Mouse (Mus musculus) limb, embryonic 15.5 days (tissue): Measurements from ENCODE around the gene Scly. TPM values are rescaled to one million over a fixed set of nuclear protein-coding genes. Genes with fewer than 3 reads are reported as not detected.

ENCODE experiments used
- ATAC-seq: fragments of 200-750 bp; cut with Nextera tagmentation; 2 replicates; pipeline ENCODE4 v1.8.0; 2017; ENCODE audit warnings: low read depth, moderate TSS enrichment; ENCODE audit not compliant: insufficient number of reproducible peaks, low FRiP score, low TSS enrichment
- H3K27ac ChIP-seq: fragments of 300-500 bp; sonication (generic); 2 replicates; pipeline ENCODE4 v1.5.1; 2015; ENCODE audit warnings: moderate library complexity, mild to moderate bottlenecking, inconsistent platforms
- H3K27me3 ChIP-seq: fragments of 300-500 bp; sonication (generic); 2 replicates; pipeline ENCODE4 v1.6.1; 2015; ENCODE audit warnings: inconsistent platforms
- H3K36me3 ChIP-seq: fragments of 300-500 bp; sonication (generic); 2 replicates; pipeline ENCODE4 v1.6.1; 2015; ENCODE audit warnings: inconsistent platforms
- H3K4me1 ChIP-seq: fragments of 300-500 bp; sonication (generic); 2 replicates; pipeline ENCODE4 v1.6.1; 2015; ENCODE audit warnings: inconsistent platforms
- H3K4me2 ChIP-seq: fragments of 300-500 bp; sonication (generic); 2 replicates; pipeline ENCODE4 v1.6.1; 2015; ENCODE audit warnings: mild to moderate bottlenecking, inconsistent platforms
- H3K4me3 ChIP-seq: fragments of 300-500 bp; sonication (generic); 2 replicates; pipeline ENCODE4 v1.5.1; 2015; ENCODE audit warnings: mild to moderate bottlenecking, inconsistent platforms
- H3K9ac ChIP-seq: fragments of 300-500 bp; sonication (generic); 2 replicates; pipeline ENCODE4 v1.6.1; 2015; ENCODE audit warnings: inconsistent platforms
- H3K9me3 ChIP-seq: fragments of 300-500 bp; sonication (generic); 2 replicates; pipeline ENCODE4 v1.6.1; 2016; ENCODE audit warnings: inconsistent platforms
- WGBS: fragments of 180-500 bp; shearing (Covaris S2); methylation state at CpG from one replicate; pipeline ENCODE4 v1.1.7; 2015; 5-methylcytosine and 5-hydroxymethylcytosine counted together
- polyA plus RNA-seq: library from polyadenylated mRNA; unstranded; fragments of >200 nt; fragmentation: Nextera tagmentation; extraction: Ambion mirVana; gene quantifications from 2 replicates; pipeline ENCODE4 v1.2.1, GENCODE M21; 2015

Gene Scly
- polyA plus RNA-seq, 1 experiment from 2014 or later = 12.7 TPM

DNA sequence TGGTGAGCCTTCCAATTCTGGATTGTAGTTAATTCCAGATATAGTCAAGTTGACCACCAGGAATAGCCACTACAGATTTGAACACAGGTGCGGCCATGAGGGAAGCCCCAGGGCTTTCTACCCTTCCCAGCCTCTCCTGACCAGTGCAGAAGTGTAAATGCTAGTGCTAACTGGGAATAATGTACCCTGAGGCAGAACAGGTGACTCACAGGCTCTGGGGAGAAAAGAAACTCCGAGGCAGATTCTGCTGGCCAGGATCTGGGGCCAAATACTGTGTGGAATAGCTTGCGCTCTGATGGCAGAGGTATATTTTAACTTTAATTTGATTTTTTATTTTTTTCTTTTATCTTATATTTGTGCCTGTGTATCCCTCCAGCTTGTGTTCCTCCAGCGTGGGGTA is 6.5 kb downstream of the Scly start:
- Histone ChIP-seq H3K27ac (no peak overlapping the region), H3K9me3 (no peaks in the 10 kb centered on the region), H3K36me3 (peaks cover 32% of the 10 kb centered on the region), H3K9ac (no peak overlapping the region), H3K4me1 (no peaks in the 10 kb centered on the region), H3K27me3 (no peaks in the 10 kb centered on the region), H3K4me2 (no peak overlapping the region), H3K4me3 (no peak overlapping the region)
- no peak for ATAC-seq
- 81% methylated on average over 4 of the region's 4 CpGs for whole genome bisulfite sequencing

- H3K4me2 ChIP-seq = no peak overlapping the region
- H3K27ac ChIP-seq = no peak overlapping the region
- no peak overlapping the region for H3K9ac ChIP-seq
- H3K4me3 ChIP-seq = no peak overlapping the region
- peaks cover 2% of the 10 kb centered on the region; the same call in 1 of the 2 replicates for H3K4me1 ChIP-seq
- H3K9me3 ChIP-seq = no peaks in the 10 kb centered on the region
- no peak for ATAC-seq
- no peaks in the 10 kb centered on the region for H3K27me3 ChIP-seq
- 95% methylated on average over 13 of the region's 13 CpGs for WGBS
- peaks cover 41% of the 10 kb centered on the region for H3K36me3 ChIP-seq
These were observed 11.4 kb downstream of the Scly start for GRCm38 (mm10) chr1:91309366-91310085.

DNA sequence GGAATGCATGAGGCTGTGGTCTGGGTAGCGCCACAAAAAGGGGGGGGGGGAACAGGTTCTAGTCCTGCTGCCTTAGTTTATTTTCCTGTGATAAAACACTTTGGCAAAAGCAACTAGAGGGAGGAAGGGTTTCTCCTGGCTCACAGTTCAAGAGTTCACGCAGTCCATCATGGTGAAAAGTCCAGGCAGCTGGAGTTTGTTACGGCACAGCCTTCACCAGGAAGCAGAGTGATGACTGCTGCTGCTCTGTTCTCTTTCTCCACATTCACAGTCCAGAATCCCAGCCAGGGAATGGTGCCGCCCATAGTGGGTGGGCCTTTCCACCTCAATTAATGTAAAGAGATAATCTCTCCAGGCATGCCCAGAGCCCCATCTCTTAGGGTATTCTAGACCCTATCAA is 14.1 kb downstream of the Scly start:
- Histone ChIP-seq H3K4me1 (peaks cover 2% of the 10 kb centered on the region; the same call in 1 of the 2 replicates), H3K4me2 (no peak overlapping the region), H3K9me3 (no peaks in the 10 kb centered on the region), H3K27ac (no peak overlapping the region), H3K9ac (no peak overlapping the region), H3K36me3 (peaks cover 33% of the 10 kb centered on the region), H3K4me3 (no peak overlapping the region), H3K27me3 (no peaks in the 10 kb centered on the region)
- 91% methylated on average over 4 of the region's 4 CpGs for WGBS
- ATAC-seq = no peak

- 36% methylated on average over 5 of the region's 5 CpGs for WGBS
- H3K27ac ChIP-seq = 0 out of 2 replicates have a peak overlapping the region, but pooled peaks have one; percentile 27
- no peak; the same call in 1 of the 2 replicates for ATAC-seq
- peaks cover 29% of the 10 kb centered on the region for H3K36me3 ChIP-seq
- H3K9me3 ChIP-seq = no peaks in the 10 kb centered on the region
- H3K27me3 ChIP-seq = no peaks in the 10 kb centered on the region
- peaks cover 2% of the 10 kb centered on the region; the same call in 1 of the 2 replicates for H3K4me1 ChIP-seq
- no peak overlapping the region for H3K4me3 ChIP-seq
- no peak overlapping the region for H3K9ac ChIP-seq
- H3K4me2 ChIP-seq = no peak overlapping the region
These were observed 15.1 kb downstream of the Scly start for GRCm38 (mm10) chr1:91313251-91313650.

DNA sequence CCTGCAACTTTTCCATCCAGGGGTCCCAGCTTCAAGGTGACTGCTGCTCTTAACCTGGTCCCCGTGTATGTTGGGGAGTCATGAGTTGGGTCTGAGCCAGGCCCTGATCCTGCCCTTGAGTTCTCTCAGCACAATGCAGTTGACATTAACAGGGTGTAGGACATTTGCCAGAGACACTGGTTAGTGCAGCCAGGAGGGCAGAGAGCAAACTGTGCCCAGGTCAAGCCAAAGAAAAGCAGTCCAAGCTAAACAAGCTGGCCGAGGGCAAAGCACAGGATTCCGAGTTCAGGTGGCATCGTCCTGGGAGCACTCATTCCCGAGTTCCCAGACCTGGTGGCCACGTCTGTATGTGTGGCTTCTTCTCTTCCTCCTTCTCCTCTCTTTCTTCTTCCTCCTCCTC is 19.5 kb downstream of the Scly start:
- Histone ChIP-seq H3K9ac (no peak overlapping the region), H3K4me1 (peaks cover 6% of the 10 kb centered on the region; the same call in 1 of the 2 replicates), H3K27ac (no peak overlapping the region), H3K36me3 (no peaks in the 10 kb centered on the region), H3K4me3 (no peak overlapping the region), H3K9me3 (no peaks in the 10 kb centered on the region), H3K4me2 (no peak overlapping the region), H3K27me3 (no peaks in the 10 kb centered on the region)
- WGBS = 84% methylated on average over 6 of the region's 6 CpGs
- ATAC-seq = no peak

DNA sequence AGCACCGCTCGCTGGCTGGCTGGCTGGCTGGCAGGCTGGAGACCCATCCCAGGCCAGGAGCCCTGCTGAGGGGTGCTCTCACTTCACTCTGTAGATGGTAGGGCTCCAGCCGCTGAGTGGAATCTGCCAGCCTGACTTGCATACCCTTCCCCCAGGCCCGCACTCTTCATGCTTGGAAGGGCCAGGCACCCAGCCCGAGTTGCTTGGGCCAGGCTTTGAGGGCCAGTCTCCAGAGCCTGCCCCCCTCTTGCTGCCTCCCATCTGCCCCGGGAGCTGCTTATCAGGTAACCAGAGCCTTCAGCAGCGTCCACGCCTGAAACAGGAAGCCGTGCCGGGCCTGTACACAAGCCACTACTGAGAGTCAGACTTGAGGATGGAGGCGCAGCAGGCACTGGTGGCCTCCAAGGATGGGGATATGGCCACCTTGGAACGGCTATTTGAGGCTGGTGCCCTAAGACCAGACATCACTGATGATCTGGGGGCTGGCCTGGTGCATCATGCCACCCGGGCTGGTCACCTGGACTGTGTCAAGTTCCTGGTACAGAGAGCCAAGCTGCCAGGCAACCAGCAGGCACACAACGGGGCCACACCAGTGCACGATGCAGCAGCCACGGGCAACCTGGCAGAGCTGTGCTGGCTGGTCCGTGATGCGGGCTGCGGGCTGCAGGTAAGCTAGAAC is 23.8 kb downstream of the Scly start, which contains the start of gene Espnl:
Gene Espnl, plus strand, starts transcription at position 316 of the 679 bp plus-strand sequence.
- no peaks in the 10 kb centered on the region for H3K27me3 ChIP-seq
- H3K4me1 ChIP-seq = 0 out of 2 replicates have a peak, but pooled peaks cover 4% of the 10 kb centered on the region
- no peaks in the 10 kb centered on the region for H3K36me3 ChIP-seq
- no peak within 1 kb of the TSS for H3K4me3 ChIP-seq
- WGBS = 65% methylated on average over 19 of the region's 19 CpGs
- H3K9ac ChIP-seq = no peak within 1 kb of the TSS
- H3K27ac ChIP-seq = no peak within 1 kb of the TSS
- H3K4me2 ChIP-seq = no peak within 1 kb of the TSS
- H3K9me3 ChIP-seq = no peaks in the 10 kb centered on the region
- no peak for ATAC-seq

GRCm38 (mm10) chr1:91324646-91325045 is 26.5 kb downstream of the Scly start:
- WGBS = 58% methylated on average over 2 of the region's 2 CpGs
- Histone ChIP-seq H3K36me3 (no peaks in the 10 kb centered on the region), H3K9ac (no peak overlapping the region), H3K4me3 (no peak overlapping the region), H3K4me2 (no peak overlapping the region), H3K9me3 (no peaks in the 10 kb centered on the region), H3K27ac (no peak overlapping the region), H3K27me3 (no peaks in the 10 kb centered on the region), H3K4me1 (0 out of 2 replicates have a peak, but pooled peaks cover 4% of the 10 kb centered on the region)
- ATAC-seq = no peak

GRCm38 (mm10) chr1:91325488-91326042 is 27.4 kb downstream of the Scly start:
- H3K4me3 ChIP-seq = no peak overlapping the region
- 73% methylated on average over 4 of the region's 4 CpGs for WGBS
- H3K4me2 ChIP-seq = no peak overlapping the region
- H3K27ac ChIP-seq = no peak overlapping the region
- no peak for ATAC-seq
- no peak overlapping the region for H3K9ac ChIP-seq
- H3K27me3 ChIP-seq = no peaks in the 10 kb centered on the region
- no peaks in the 10 kb centered on the region for H3K36me3 ChIP-seq
- H3K4me1 ChIP-seq = 0 out of 2 replicates have a peak, but pooled peaks cover 4% of the 10 kb centered on the region
- no peaks in the 10 kb centered on the region for H3K9me3 ChIP-seq

DNA sequence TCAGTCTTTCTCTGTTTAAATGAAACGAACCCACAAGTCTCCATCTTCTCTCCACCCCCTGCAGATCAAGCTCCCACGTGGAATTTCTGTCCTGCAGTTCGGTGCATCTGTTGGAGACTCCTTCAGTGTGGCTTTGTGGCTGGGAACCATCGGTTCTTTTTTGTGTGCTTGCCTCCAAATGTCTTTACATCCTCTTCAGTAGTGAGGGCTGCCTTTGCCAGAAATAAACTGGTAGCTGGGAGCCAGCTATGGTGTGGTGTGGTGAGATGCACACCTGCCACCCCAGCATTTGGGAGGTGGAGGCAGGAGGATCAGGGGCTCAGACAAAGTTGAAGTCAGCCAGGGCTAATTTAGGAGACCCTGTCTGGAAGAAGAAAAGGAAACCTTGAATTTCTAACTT is 34.0 kb downstream of the Scly start:
- Histone ChIP-seq H3K36me3 (no peaks in the 10 kb centered on the region), H3K4me1 (no peaks in the 10 kb centered on the region), H3K9me3 (no peaks in the 10 kb centered on the region), H3K4me2 (no peak overlapping the region), H3K27me3 (no peaks in the 10 kb centered on the region), H3K27ac (no peak overlapping the region), H3K9ac (no peak overlapping the region), H3K4me3 (no peak overlapping the region)
- no peak for ATAC-seq
- WGBS = 57% methylated on average over 4 of the region's 4 CpGs

GRCm38 (mm10) chr1:91333582-91333981 is 35.4 kb downstream of the Scly start:
- no peak overlapping the region for H3K4me2 ChIP-seq
- H3K4me3 ChIP-seq = no peak overlapping the region
- H3K9me3 ChIP-seq = no peaks in the 10 kb centered on the region
- H3K4me1 ChIP-seq = no peaks in the 10 kb centered on the region
- H3K36me3 ChIP-seq = no peaks in the 10 kb centered on the region
- H3K9ac ChIP-seq = no peak overlapping the region
- H3K27ac ChIP-seq = no peak overlapping the region
- ATAC-seq = no peak
- no peaks in the 10 kb centered on the region for H3K27me3 ChIP-seq

DNA sequence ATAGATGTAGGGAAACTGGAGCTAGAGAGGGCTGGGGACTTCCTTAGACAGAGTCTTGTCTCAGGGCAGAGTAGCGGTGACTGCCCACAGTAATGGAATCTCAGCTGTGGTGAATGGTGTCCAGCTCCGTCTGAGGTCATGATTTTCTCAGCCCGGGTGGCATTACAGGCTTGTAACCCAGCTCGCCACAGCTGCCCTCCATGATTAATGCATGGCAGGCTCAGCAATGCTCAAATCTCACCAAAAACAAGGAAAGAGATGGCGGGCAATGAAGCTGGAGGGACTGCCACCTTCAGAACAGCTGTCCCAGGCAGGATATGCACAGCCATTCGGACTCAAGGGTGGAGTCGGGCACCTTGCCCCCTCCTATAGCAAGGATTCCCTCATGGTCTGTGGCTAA is 39.2 kb downstream of the Scly start:
- no peak overlapping the region for H3K4me2 ChIP-seq
- no peaks in the 10 kb centered on the region for H3K36me3 ChIP-seq
- 83% methylated on average over 7 of the region's 7 CpGs for WGBS
- no peak for ATAC-seq
- peaks cover 7% of the 10 kb centered on the region; the same call in 1 of the 2 replicates for H3K27me3 ChIP-seq
- H3K9me3 ChIP-seq = no peaks in the 10 kb centered on the region
- no peak overlapping the region for H3K4me3 ChIP-seq
- no peak overlapping the region for H3K9ac ChIP-seq
- H3K27ac ChIP-seq = no peak overlapping the region
- H3K4me1 ChIP-seq = no peaks in the 10 kb centered on the region

GRCm38 (mm10) chr1:91344001-91344400 is 45.9 kb downstream of the Scly start:
- peaks cover 16% of the 10 kb centered on the region for H3K4me1 ChIP-seq
- H3K36me3 ChIP-seq = no peaks in the 10 kb centered on the region
- no peak overlapping the region for H3K4me3 ChIP-seq
- H3K27ac ChIP-seq = no peak overlapping the region
- 71% methylated on average over 3 of the region's 3 CpGs for WGBS
- H3K9me3 ChIP-seq = no peaks in the 10 kb centered on the region
- ATAC-seq = no peak
- no peak overlapping the region for H3K9ac ChIP-seq
- H3K27me3 ChIP-seq = peaks cover 52% of the 10 kb centered on the region
- no peak overlapping the region for H3K4me2 ChIP-seq
